Mouse (Mus musculus) layer of hippocampus, adult 2 months (tissue): ENCODE measurements at regions not wholly inside any gene's neighbourhood (a gene's known extent, or its start where the extent isn't known, plus 50 kb on each side); places are given as distances from the start of the nearest gene placed in this dataset.

ENCODE experiments used
- DNase-seq, 2 experiments: peaks; one replicate each; pipeline ENCODE4 v3.0.0; 2022; ENCODE audit warnings: low spot score in 2 of 2
- H3K27ac ChIP-seq: fragments of 200-600 bp; 2 replicates; pipeline ENCODE4 v1.8.1; 2022
- H3K4me3 ChIP-seq: fragments of 200-600 bp; 2 replicates; pipeline ENCODE4 v1.8.1; 2022; ENCODE audit warnings: mild to moderate bottlenecking
- CTCF ChIP-seq: fragments of 200-600 bp; conservative IDR thresholded peaks from 2 replicates; pipeline ENCODE4 v1.8.1; 2022; ENCODE audit warnings: antibody characterized with exemption, mild to moderate bottlenecking, moderate library complexity

GRCm38 (mm10) chr1:119301931-119302330 lies 120.1 kb downstream of the Inhbb start:
- Histone ChIP-seq H3K4me3 (no peak overlapping the region), H3K27ac (no peak overlapping the region)
- TF ChIP-seq CTCF = no peak
- DNase-seq = no peak

GRCm38 (mm10) chr1:119301258-119301657 lies 120.8 kb downstream of the Inhbb start:
- TF ChIP-seq CTCF = no peak
- Histone ChIP-seq H3K27ac (no peak overlapping the region), H3K4me3 (no peak overlapping the region)
- no peak for DNase-seq

GRCm38 (mm10) chr1:119299842-119300752 lies 122.0 kb downstream of the Inhbb start:
- H3K27ac ChIP-seq = no peak overlapping the region
- no peak overlapping the region for H3K4me3 ChIP-seq
- TF ChIP-seq CTCF = no peak
- no peak for DNase-seq

DNA sequence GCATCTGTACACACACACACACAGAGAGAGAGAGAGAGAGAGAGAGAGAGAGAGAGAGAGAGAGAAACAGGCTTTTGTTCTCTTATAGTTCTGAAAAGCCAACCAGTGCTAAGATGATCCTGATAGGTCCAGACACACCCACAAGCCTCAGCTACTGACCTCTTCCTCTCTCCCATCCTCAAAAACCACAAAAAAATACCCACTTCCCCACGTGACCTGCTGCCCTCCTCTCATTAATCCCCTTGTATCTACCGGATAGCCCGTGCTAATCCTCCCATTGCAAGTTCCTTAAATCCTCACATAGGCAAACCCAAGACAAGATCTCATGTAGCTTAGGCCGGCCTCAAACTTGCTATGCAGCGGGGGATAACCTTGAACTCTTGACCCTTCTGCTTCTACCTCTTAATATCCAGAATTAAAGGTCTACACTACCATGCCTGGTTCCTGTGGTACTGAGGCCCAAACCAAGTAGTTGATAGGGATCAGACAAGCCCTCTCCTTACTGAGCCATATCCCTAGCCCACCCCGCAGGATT lies 123.3 kb downstream of the Inhbb start:
- TF ChIP-seq CTCF = no peak
- Histone ChIP-seq H3K27ac (no peak overlapping the region), H3K4me3 (no peak overlapping the region)
- no peak for DNase-seq

GRCm38 (mm10) chr1:119295121-119295520 lies 126.9 kb downstream of the Inhbb start:
- Histone ChIP-seq H3K4me3 (no peak overlapping the region), H3K27ac (no peak overlapping the region)
- no peak for DNase-seq
- TF ChIP-seq CTCF = no peak

DNA sequence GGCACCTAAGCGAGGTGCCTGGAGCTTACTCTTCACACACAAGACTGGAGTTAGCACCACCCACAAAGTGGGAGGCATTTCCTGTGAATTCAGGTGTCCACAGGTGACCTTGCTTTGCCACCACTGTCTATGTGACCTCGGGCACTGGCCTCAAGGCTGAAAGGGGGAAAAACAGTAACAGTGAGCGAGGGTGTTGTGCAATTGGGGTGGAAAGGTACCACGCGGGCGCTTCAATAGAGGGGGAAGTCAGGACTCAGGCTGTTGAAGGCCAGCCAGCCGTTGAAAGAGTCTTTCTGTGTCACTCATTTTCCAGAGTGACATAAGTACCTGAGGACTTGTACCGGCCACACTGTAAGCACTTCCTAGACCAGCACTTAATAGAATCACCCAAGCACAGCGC lies 128.2 kb downstream of the Inhbb start:
- Histone ChIP-seq H3K4me3 (no peak overlapping the region), H3K27ac (no peak overlapping the region)
- DNase-seq = no peak
- no peak for TF ChIP-seq CTCF

GRCm38 (mm10) chr1:119292216-119292615 lies 129.8 kb downstream of the Inhbb start:
- no peak for TF ChIP-seq CTCF
- Histone ChIP-seq H3K27ac (no peak overlapping the region), H3K4me3 (no peak overlapping the region)
- DNase-seq = no peak

DNA sequence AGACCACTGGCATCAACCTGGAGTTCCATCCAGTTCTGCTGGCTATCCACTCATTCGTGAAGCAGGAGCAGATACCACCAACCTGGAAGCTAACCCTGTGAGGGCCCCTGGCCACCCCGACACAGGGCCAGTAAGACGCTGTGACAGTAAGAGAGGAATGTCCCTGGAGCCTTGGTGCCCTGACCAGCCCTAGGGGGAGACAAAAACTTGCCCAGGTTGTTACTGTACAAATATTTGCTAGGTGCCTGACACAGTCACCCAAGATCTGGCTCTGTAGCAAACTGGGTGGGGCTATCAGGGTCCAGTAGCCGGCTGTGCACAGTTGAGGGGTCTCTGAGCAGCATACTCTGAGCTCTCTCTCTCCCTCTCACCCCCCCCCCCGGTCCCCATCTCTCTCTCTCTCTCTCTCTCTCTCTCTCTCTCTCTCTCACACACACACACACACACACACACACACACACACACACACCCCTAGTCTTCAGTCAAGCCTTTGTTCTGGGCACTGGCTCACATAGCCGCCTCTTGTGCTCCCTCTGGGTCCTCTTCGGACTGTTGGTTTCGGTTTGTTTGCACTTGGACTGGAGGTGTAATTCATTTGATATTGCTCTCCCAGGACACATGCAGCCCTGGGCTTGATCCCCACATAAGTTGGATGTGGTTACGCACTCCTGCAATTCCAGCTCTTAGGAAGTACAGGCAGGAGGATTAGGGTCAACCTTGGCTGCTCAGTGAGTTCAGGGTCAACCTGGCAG lies 131.7 kb downstream of the Inhbb start:
- no peak overlapping the region for H3K4me3 ChIP-seq
- TF ChIP-seq CTCF = no peak
- no peak overlapping the region for H3K27ac ChIP-seq
- DNase-seq = no peak

GRCm38 (mm10) chr1:119289516-119290164 lies 132.4 kb downstream of the Inhbb start:
- DNase-seq = no peak
- no peak for TF ChIP-seq CTCF
- Histone ChIP-seq H3K4me3 (no peak overlapping the region), H3K27ac (no peak overlapping the region)

GRCm38 (mm10) chr1:119282416-119282815 lies 139.6 kb downstream of the Inhbb start:
- TF ChIP-seq CTCF = no peak
- Histone ChIP-seq H3K4me3 (no peak overlapping the region), H3K27ac (no peak overlapping the region)
- no peak for DNase-seq

GRCm38 (mm10) chr1:119279261-119279660 lies 142.8 kb downstream of the Inhbb start:
- no peak for DNase-seq
- no peak for TF ChIP-seq CTCF
- H3K4me3 ChIP-seq = no peak overlapping the region
- H3K27ac ChIP-seq = no peak overlapping the region

DNA sequence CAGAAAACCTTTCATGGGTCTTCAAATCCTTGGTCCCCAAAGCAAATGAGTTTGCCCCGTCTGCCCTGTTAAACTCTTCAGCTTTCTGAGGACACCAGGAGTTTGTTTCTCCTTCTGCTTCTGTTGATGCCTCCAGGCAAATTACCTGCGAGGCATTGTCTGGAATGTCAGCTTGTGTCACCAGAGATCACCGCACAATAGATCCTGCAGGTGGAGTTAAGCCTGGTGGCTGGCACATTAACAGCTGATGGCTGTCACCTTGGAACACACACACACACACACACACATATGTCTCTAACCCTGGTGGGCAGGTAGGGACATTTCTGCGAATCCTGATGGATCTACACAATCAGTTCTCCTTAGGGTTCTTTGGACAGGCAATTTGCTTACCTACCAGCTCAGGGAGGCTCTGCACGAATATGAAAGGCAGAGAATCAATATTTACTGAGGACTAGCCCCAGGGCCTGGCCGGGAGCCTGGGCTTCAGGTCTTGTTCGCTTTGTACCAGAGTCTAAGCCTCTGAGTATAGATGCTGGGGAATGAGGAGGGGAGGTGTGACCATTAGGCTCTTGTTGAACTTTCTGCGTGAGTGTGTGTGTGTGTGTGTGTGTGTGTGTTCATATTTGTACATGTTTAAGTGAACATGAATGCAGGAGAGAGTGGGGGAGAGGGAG lies 143.4 kb downstream of the Inhbb start:
- H3K4me3 ChIP-seq = no peak overlapping the region
- DNase-seq = no peak
- TF ChIP-seq CTCF = no peak
- no peak overlapping the region for H3K27ac ChIP-seq
